23 mouse cellular contexts compared by ENCODE assay signal in genomic region chr2:180006352-180007017, GRCm38 (mm10). TPM values are rescaled to one million over a fixed set of nuclear protein-coding genes. Genes with fewer than 3 reads are reported as not detected.
DNase-seq lines count a peak whose midpoint lies in the region; ATAC-seq and TF ChIP-seq lines count a peak whose summit lies in the region.
"Had no signal": no experiment of that assay in that cellular context is flagged by ENCODE, and none has a peak within 500 bp of the region (broad histone marks: within the 10 kb centered on the region; RNA-seq: fewer than 3 reads in every experiment).

No protein-coding gene starts in this region.

- no peak overlapping the region for H3K9ac ChIP-seq in forebrain, embryonic 11.5 days (ENCODE audit: low read length)
- no peak overlapping the region for H3K9ac ChIP-seq in forebrain, postnatal 0 days
- H3K9ac ChIP-seq in liver, postnatal 0 days (replicated peaks): no peak overlapping the region
- H3K9ac ChIP-seq in intestine, embryonic 14.5 days (ENCODE audit: low read length): no peak overlapping the region
- H3K9ac ChIP-seq in stomach, embryonic 15.5 days: no peak overlapping the region
- H3K9ac ChIP-seq: heart, embryonic 15.5 days; lung, embryonic 15.5 days; midbrain, embryonic 15.5 days had no signal

- TF ChIP-seq EP300 in liver, postnatal 0 days (IDR thresholded peaks at IDR 0.05; ENCODE audit: low read depth): no peak

- no peak overlapping the region for H3K4me2 ChIP-seq in forebrain, embryonic 11.5 days (ENCODE audit: low read depth, low read length, severe bottlenecking)
- H3K4me2 ChIP-seq in forebrain, postnatal 0 days (ENCODE audit: low read depth): no peak overlapping the region
- no peak overlapping the region for H3K4me2 ChIP-seq in liver, postnatal 0 days (ENCODE audit: low read depth, low read length)
- H3K4me2 ChIP-seq in intestine, embryonic 14.5 days (ENCODE audit: low read length): no peak overlapping the region
- H3K4me2 ChIP-seq in stomach, embryonic 15.5 days: no peak overlapping the region
- H3K4me2 ChIP-seq: heart, embryonic 15.5 days; lung, embryonic 15.5 days; midbrain, embryonic 15.5 days had no signal

- no peak overlapping the region for H3K27ac ChIP-seq in forebrain, embryonic 11.5 days (ENCODE audit: low read depth, low read length)
- H3K27ac ChIP-seq in forebrain, postnatal 0 days (ENCODE audit: low read depth, low read length): no peak overlapping the region
- no peak overlapping the region for H3K27ac ChIP-seq in liver, postnatal 0 days (ENCODE audit: low read depth)
- no peak overlapping the region for H3K27ac ChIP-seq in intestine, embryonic 14.5 days (ENCODE audit: low read depth)
- no peak overlapping the region for H3K27ac ChIP-seq in stomach, embryonic 15.5 days
- H3K27ac ChIP-seq: heart, embryonic 15.5 days; lung, embryonic 15.5 days; midbrain, embryonic 15.5 days had no signal

- no peaks in the 10 kb centered on the region for H3K27me3 ChIP-seq in forebrain, embryonic 11.5 days (ENCODE audit: control insufficient read depth, insufficient read depth, low read length)
- no peaks in the 10 kb centered on the region for H3K27me3 ChIP-seq in forebrain, postnatal 0 days (ENCODE audit: insufficient read depth, low read length)
- H3K27me3 ChIP-seq in liver, postnatal 0 days (ENCODE audit: insufficient read depth, low read length): no peaks in the 10 kb centered on the region
- H3K27me3 ChIP-seq in intestine, embryonic 14.5 days (replicated peaks; ENCODE audit: control insufficient read depth, insufficient read depth, low read length): no peaks in the 10 kb centered on the region
- H3K27me3 ChIP-seq in stomach, embryonic 15.5 days (replicated peaks): no peaks in the 10 kb centered on the region
- H3K27me3 ChIP-seq: heart, embryonic 15.5 days; lung, embryonic 15.5 days; midbrain, embryonic 15.5 days; Patski had no signal

- no peaks in the 10 kb centered on the region for H3K9me3 ChIP-seq in forebrain, embryonic 11.5 days (ENCODE audit: control insufficient read depth, low read length)
- H3K9me3 ChIP-seq in forebrain, postnatal 0 days (ENCODE audit: low read length): no peaks in the 10 kb centered on the region
- H3K9me3 ChIP-seq in liver, postnatal 0 days (ENCODE audit: low read length): no peaks in the 10 kb centered on the region
- H3K9me3 ChIP-seq in intestine, embryonic 14.5 days (ENCODE audit: control insufficient read depth, low read length): no peaks in the 10 kb centered on the region
- no peaks in the 10 kb centered on the region for H3K9me3 ChIP-seq in stomach, embryonic 15.5 days
- H3K9me3 ChIP-seq: heart, embryonic 15.5 days; lung, embryonic 15.5 days; midbrain, embryonic 15.5 days had no signal

- H3K36me3 ChIP-seq in forebrain, embryonic 11.5 days (ENCODE audit: control insufficient read depth, insufficient read depth, low read length): no peaks in the 10 kb centered on the region
- H3K36me3 ChIP-seq in forebrain, postnatal 0 days (ENCODE audit: insufficient read depth): no peaks in the 10 kb centered on the region
- no peaks in the 10 kb centered on the region for H3K36me3 ChIP-seq in liver, postnatal 0 days (replicated peaks; ENCODE audit: insufficient read depth, low read length)
- no peaks in the 10 kb centered on the region for H3K36me3 ChIP-seq in intestine, embryonic 14.5 days (ENCODE audit: control insufficient read depth, insufficient read depth, low read length)
- no peaks in the 10 kb centered on the region for H3K36me3 ChIP-seq in stomach, embryonic 15.5 days
- H3K36me3 ChIP-seq: heart, embryonic 15.5 days; lung, embryonic 15.5 days; midbrain, embryonic 15.5 days had no signal

- no peaks in the 10 kb centered on the region for H3K4me1 ChIP-seq in forebrain, embryonic 11.5 days (replicated peaks; ENCODE audit: control insufficient read depth, insufficient read depth, low read length)
- no peaks in the 10 kb centered on the region for H3K4me1 ChIP-seq in forebrain, postnatal 0 days (ENCODE audit: insufficient read depth)
- no peaks in the 10 kb centered on the region for H3K4me1 ChIP-seq in liver, postnatal 0 days (ENCODE audit: insufficient read depth)
- no peaks in the 10 kb centered on the region for H3K4me1 ChIP-seq in intestine, embryonic 14.5 days (replicated peaks; ENCODE audit: control insufficient read depth, insufficient read depth, low read length)
- no peaks in the 10 kb centered on the region for H3K4me1 ChIP-seq in stomach, embryonic 15.5 days
- H3K4me1 ChIP-seq: heart, embryonic 15.5 days; lung, embryonic 15.5 days; midbrain, embryonic 15.5 days had no signal

- 42% methylated on average over 8 of the region's 9 CpGs for WGBS in forebrain, embryonic 11.5 days
- 41% methylated on average over 9 of the region's 9 CpGs for WGBS in forebrain, postnatal 0 days
- 32% methylated on average over 9 of the region's 9 CpGs for WGBS in liver, postnatal 0 days (ENCODE audit: insufficient replicate concordance)
- WGBS in intestine, embryonic 14.5 days: 35% methylated on average over 9 of the region's 9 CpGs
- WGBS in stomach, embryonic 15.5 days: 38% methylated on average over 9 of the region's 9 CpGs

- DNase-seq in forebrain, embryonic 11.5 days (ENCODE audit: low spot score): peak; percentile 45
- DNase-seq in forebrain, postnatal 0 days: no peak
- DNase-seq in liver, postnatal 0 days: peak; percentile 10
- no peak for DNase-seq in liver
- no peak for DNase-seq in intestine, embryonic 14.5 days (ENCODE audit: low spot score)
- no peak for DNase-seq in right cerebral cortex, postnatal 10 days (ENCODE audit: low spot score in 2 of 2)
- no peak for DNase-seq in cerebellum, postnatal 25 days
- DNase-seq: adrenal gland, adult 8-10 months; cerebellum, adult 8-10 months; kidney, adult 8-10 months; kidney, postnatal 25 days; right cerebral cortex, postnatal 25 days had no signal

- TF ChIP-seq CTCF in forebrain, postnatal 0 days (IDR thresholded peaks at IDR 0.05; ENCODE audit: low read depth): no peak
- no peak for TF ChIP-seq CTCF in liver, postnatal 0 days (IDR thresholded peaks at IDR 0.05; ENCODE audit: low read depth)

- ATAC-seq in forebrain, embryonic 11.5 days (replicated peaks; ENCODE audit: low FRiP score): no peak
- no peak for ATAC-seq in forebrain, postnatal 0 days
- no peak for ATAC-seq in liver, postnatal 0 days
- ATAC-seq in intestine, embryonic 14.5 days (replicated peaks; ENCODE audit: low FRiP score, low TSS enrichment, low read depth): peak; percentile 74; the same call in 1 of the 2 replicates
- ATAC-seq in stomach, embryonic 15.5 days (ENCODE audit: insufficient read depth, low FRiP score, low read depth): peak; percentile 63
- ATAC-seq: CD4-positive, CD25-positive, alpha-beta regulatory T cell, adult 4 months; forebrain, embryonic 14.5 days; hindbrain, embryonic 16.5 days; midbrain, embryonic 15.5 days; Patski had no signal

- no peak overlapping the region for H3K4me3 ChIP-seq in forebrain, embryonic 11.5 days (ENCODE audit: low read depth, low read length)
- no peak overlapping the region for H3K4me3 ChIP-seq in forebrain, postnatal 0 days (ENCODE audit: low read depth, low read length)
- no peak overlapping the region for H3K4me3 ChIP-seq in liver, postnatal 0 days (ENCODE audit: low read depth, low read length)
- H3K4me3 ChIP-seq in intestine, embryonic 14.5 days (ENCODE audit: low read depth, low read length): no peak overlapping the region
- H3K4me3 ChIP-seq in stomach, embryonic 15.5 days (replicated peaks): no peak overlapping the region
- H3K4me3 ChIP-seq: erythroblast, embryonic 14.5 days; heart, embryonic 15.5 days; lung, embryonic 15.5 days; megakaryocyte, embryonic 14.5 days; midbrain, embryonic 15.5 days; myocyte had no signal

RNA-seq across cellular contexts. Expression of gene Lsm14b, which starts 18.3 kb away (rescaled TPM):
- polyA plus RNA-seq in forebrain, embryonic 11.5 days (2014; fragmentation: Nextera tagmentation; extraction: Ambion mirVana): 7.5 and 8.9 TPM in 2 replicates
- total RNA-seq in forebrain, postnatal 0 days (2014; rRNA removed): 154 and 162 TPM in 2 replicates
- 24.4 and 24.8 TPM in 2 replicates for polyA plus RNA-seq in forebrain, postnatal 0 days (2015; fragmentation: Nextera tagmentation; extraction: Ambion mirVana)
- polyA plus RNA-seq in liver, postnatal 0 days (2015; fragmentation: Nextera tagmentation; extraction: Ambion mirVana): 1.6 and 1.7 TPM in 2 replicates
- polyA plus RNA-seq in intestine, embryonic 14.5 days (2014; fragmentation: Nextera tagmentation; extraction: Ambion mirVana): 6.2 and 6.3 TPM in 2 replicates
- 6.0 and 8.1 TPM in 2 replicates for polyA plus RNA-seq in stomach, embryonic 15.5 days (2015; fragmentation: Nextera tagmentation; extraction: Ambion mirVana)

RNA-seq across cellular contexts. Expression of gene Taf4, which starts 30.0 kb away (rescaled TPM):
- 7.4 and 8.2 TPM in 2 replicates for polyA plus RNA-seq in forebrain, embryonic 11.5 days (2014; fragmentation: Nextera tagmentation; extraction: Ambion mirVana)
- total RNA-seq in forebrain, postnatal 0 days (2014; rRNA removed): 11.4 and 12.5 TPM in 2 replicates
- polyA plus RNA-seq in forebrain, postnatal 0 days (2015; fragmentation: Nextera tagmentation; extraction: Ambion mirVana): 2.1 and 2.4 TPM in 2 replicates
- polyA plus RNA-seq in liver, postnatal 0 days (2015; fragmentation: Nextera tagmentation; extraction: Ambion mirVana): 1.7 TPM in 2 replicates
- 5.2 and 5.4 TPM in 2 replicates for polyA plus RNA-seq in intestine, embryonic 14.5 days (2014; fragmentation: Nextera tagmentation; extraction: Ambion mirVana)
- polyA plus RNA-seq in stomach, embryonic 15.5 days (2015; fragmentation: Nextera tagmentation; extraction: Ambion mirVana): 3.6 and 3.7 TPM in 2 replicates

RNA-seq across cellular contexts. Expression of gene Psma7, which starts 35.7 kb away (rescaled TPM):
- 681 and 714 TPM in 2 replicates for polyA plus RNA-seq in forebrain, embryonic 11.5 days (2014; fragmentation: Nextera tagmentation; extraction: Ambion mirVana)
- 301 and 392 TPM in 2 replicates for total RNA-seq in forebrain, postnatal 0 days (2014; rRNA removed)
- polyA plus RNA-seq in forebrain, postnatal 0 days (2015; fragmentation: Nextera tagmentation; extraction: Ambion mirVana): 581 and 734 TPM in 2 replicates
- polyA plus RNA-seq in liver, postnatal 0 days (2015; fragmentation: Nextera tagmentation; extraction: Ambion mirVana): 264 and 278 TPM in 2 replicates
- 612 and 735 TPM in 2 replicates for polyA plus RNA-seq in intestine, embryonic 14.5 days (2014; fragmentation: Nextera tagmentation; extraction: Ambion mirVana)
- polyA plus RNA-seq in stomach, embryonic 15.5 days (2015; fragmentation: Nextera tagmentation; extraction: Ambion mirVana): 558 and 580 TPM in 2 replicates

RNA-seq across cellular contexts. Expression of gene Ss18l1, which starts 35.8 kb away (rescaled TPM):
- 16.8 and 17.8 TPM in 2 replicates for polyA plus RNA-seq in forebrain, embryonic 11.5 days (2014; fragmentation: Nextera tagmentation; extraction: Ambion mirVana)
- 82.6 and 104 TPM in 2 replicates for total RNA-seq in forebrain, postnatal 0 days (2014; rRNA removed)
- polyA plus RNA-seq in forebrain, postnatal 0 days (2015; fragmentation: Nextera tagmentation; extraction: Ambion mirVana): 32.8 and 47.0 TPM in 2 replicates
- polyA plus RNA-seq in liver, postnatal 0 days (2015; fragmentation: Nextera tagmentation; extraction: Ambion mirVana): 0.50 and 0.62 TPM in 2 replicates
- polyA plus RNA-seq in intestine, embryonic 14.5 days (2014; fragmentation: Nextera tagmentation; extraction: Ambion mirVana): 5.0 and 5.4 TPM in 2 replicates
- 4.1 and 4.4 TPM in 2 replicates for polyA plus RNA-seq in stomach, embryonic 15.5 days (2015; fragmentation: Nextera tagmentation; extraction: Ambion mirVana)

Comparison
In these comparisons a context has a peak if more than half of its experiments do, and no peak if none do; other contexts are left out.
1. DNase-seq: peak in forebrain, embryonic 11.5 days (single experiment) and liver, postnatal 0 days (single experiment); none in forebrain, postnatal 0 days (single experiment), liver (single experiment), intestine, embryonic 14.5 days (single experiment), right cerebral cortex, postnatal 10 days (0 of 2) and cerebellum, postnatal 25 days (0 of 2).
2. ATAC-seq: peak in intestine, embryonic 14.5 days (single experiment) and stomach, embryonic 15.5 days (single experiment); none in forebrain, embryonic 11.5 days (single experiment), forebrain, postnatal 0 days (single experiment) and liver, postnatal 0 days (single experiment).